Comparison of ENCODE assay signal across 8 mouse cellular contexts in genomic region chr15:89315190-89315731, GRCm38 (mm10). TPM values are rescaled to one million over a fixed set of nuclear protein-coding genes. Genes with fewer than 3 reads are reported as not detected.
DNase-seq lines count a peak whose midpoint lies in the region; ATAC-seq lines count a peak whose summit lies in the region.

Sbf1 (minus strand) TSS chr15:89315311.

- WGBS in hindbrain, embryonic 12.5 days: under 1% methylated on average over 37 of the region's 37 CpGs

- no peaks in the 10 kb centered on the region for H3K36me3 ChIP-seq in hindbrain, embryonic 12.5 days

- H3K27me3 ChIP-seq in hindbrain, embryonic 12.5 days: no peaks in the 10 kb centered on the region

- peak within 1 kb of the TSS; percentile 62 for H3K27ac ChIP-seq in hindbrain, embryonic 12.5 days

- H3K4me2 ChIP-seq in hindbrain, embryonic 12.5 days (replicated peaks): peak within 1 kb of the TSS; percentile 95

- ATAC-seq in hindbrain, embryonic 12.5 days (ENCODE audit: low FRiP score): peak; percentile 100

- H3K4me3 ChIP-seq in hindbrain, embryonic 12.5 days: peak within 1 kb of the TSS; percentile 98

- DNase-seq in NIH3T3 (ENCODE audit: low read depth): peak; percentile 99
- peak; percentile 99 for DNase-seq in cerebellum, postnatal 10 days
- peak; percentile 97 to 98 for DNase-seq in frontal cortex, postnatal 10 days (ENCODE audit: low spot score in 2 of 2)
- peak; percentile 96 to 98 for DNase-seq in layer of hippocampus, postnatal 14 days (ENCODE audit: low spot score in 2 of 2)
- peak; percentile 99 for DNase-seq in lung, postnatal 14 days
- DNase-seq in retina, adult 2 months (ENCODE audit: low read depth, low spot score): peak; percentile 91
- DNase-seq in thymus, postnatal 36 days: peak; percentile 95 to 97

- no peaks in the 10 kb centered on the region for H3K9me3 ChIP-seq in hindbrain, embryonic 12.5 days (replicated peaks)

- H3K9ac ChIP-seq in hindbrain, embryonic 12.5 days: peak within 1 kb of the TSS; percentile 96

- H3K4me1 ChIP-seq in hindbrain, embryonic 12.5 days: peaks cover 32% of the 10 kb centered on the region

RNA-seq across cellular contexts. Expression of gene Sbf1, which starts in this region (rescaled TPM):
- 81.1 and 95.5 TPM in 2 replicates for polyA plus RNA-seq in hindbrain, embryonic 12.5 days (2016; fragmentation: Nextera tagmentation; extraction: Ambion mirVana)
- 100 to 1,000 TPM; 248 to 274 TPM for total RNA-seq in layer of hippocampus, postnatal 14 days (2021)

Comparison
In these comparisons a context has a peak if more than half of its experiments do, and no peak if none do; other contexts are left out.
1. Peak in every context shown above with its lines: DNase-seq, ATAC-seq, H3K4me3 ChIP-seq and H3K27ac ChIP-seq.